ENCODE assay signal across 8 mouse cellular contexts in genomic region chr9:83652590-83653172, GRCm38 (mm10).
DNase-seq lines count a peak whose midpoint lies in the region; ATAC-seq and TF ChIP-seq lines count a peak whose summit lies in the region.

No protein-coding gene starts in this region.

- no peak for TF ChIP-seq POLR2A in cortical plate, adult 2 months (IDR thresholded peaks at IDR 0.05; ENCODE audit: extremely low read depth, insufficient read depth, low read length)

- peaks cover 4% of the 10 kb centered on the region; the same call in 1 of the 2 replicates for H3K27me3 ChIP-seq in forebrain, embryonic 10.5 days (ENCODE audit: poor library complexity, severe bottlenecking)
- no peaks in the 10 kb centered on the region for H3K27me3 ChIP-seq in forebrain, embryonic 16.5 days (replicated peaks; ENCODE audit: control insufficient read depth, insufficient read depth, low read length)
- no peaks in the 10 kb centered on the region for H3K27me3 ChIP-seq in midbrain, embryonic 14.5 days (ENCODE audit: control insufficient read depth, insufficient read depth, low read length)
- H3K27me3 ChIP-seq in midbrain, embryonic 16.5 days (ENCODE audit: control insufficient read depth, insufficient read depth, low read depth, low read length), result no peaks in the 10 kb centered on the region

- H3K36me3 ChIP-seq in forebrain, embryonic 10.5 days (replicated peaks), result no peaks in the 10 kb centered on the region
- no peaks in the 10 kb centered on the region for H3K36me3 ChIP-seq in forebrain, embryonic 16.5 days (ENCODE audit: control insufficient read depth, insufficient read depth)
- H3K36me3 ChIP-seq in midbrain, embryonic 14.5 days (ENCODE audit: control insufficient read depth, insufficient read depth, low read length), result no peaks in the 10 kb centered on the region
- no peaks in the 10 kb centered on the region for H3K36me3 ChIP-seq in midbrain, embryonic 16.5 days (ENCODE audit: control insufficient read depth, insufficient read depth, low read length)

- intact Hi-C loops in gastrocnemius, postnatal 14 days (cut with DNase I; ENCODE audit: low total_unique reads), result no loop called here

- no peak overlapping the region for H3K4me3 ChIP-seq in forebrain, embryonic 10.5 days
- no peak overlapping the region for H3K4me3 ChIP-seq in forebrain, embryonic 16.5 days (replicated peaks; ENCODE audit: low read length)
- H3K4me3 ChIP-seq in midbrain, embryonic 14.5 days (replicated peaks; ENCODE audit: low read depth, low read length), result no peak overlapping the region
- H3K4me3 ChIP-seq in midbrain, embryonic 16.5 days (ENCODE audit: low read depth, low read length), result no peak overlapping the region
- no peak overlapping the region for H3K4me3 ChIP-seq in cortical plate, adult 2 months (ENCODE audit: insufficient read depth, low read length)

- no peak overlapping the region for H3K4me2 ChIP-seq in forebrain, embryonic 16.5 days (ENCODE audit: low read length)
- no peak overlapping the region for H3K4me2 ChIP-seq in midbrain, embryonic 14.5 days (ENCODE audit: low read length)
- no peak overlapping the region for H3K4me2 ChIP-seq in midbrain, embryonic 16.5 days (ENCODE audit: low read length)

- no peak for ATAC-seq in forebrain, embryonic 16.5 days
- ATAC-seq in midbrain, embryonic 14.5 days (ENCODE audit: low FRiP score, low TSS enrichment), result no peak
- ATAC-seq in midbrain, embryonic 16.5 days, result no peak

- no peak for DNase-seq in forebrain, embryonic 10.5 days (ENCODE audit: extremely low spot score, low spot score)
- peak; percentile 35 for DNase-seq in midbrain, embryonic 14.5 days
- peak; percentile 61 for DNase-seq in retina, embryonic 14.5 days (ENCODE audit: low spot score)
- no peak for DNase-seq in gastrocnemius, postnatal 14 days
- DNase-seq in cerebellum, postnatal 14 days, result no peak

- peaks cover 5% of the 10 kb centered on the region; the same call in 1 of the 2 replicates for H3K9me3 ChIP-seq in forebrain, embryonic 10.5 days
- no peaks in the 10 kb centered on the region for H3K9me3 ChIP-seq in forebrain, embryonic 16.5 days (ENCODE audit: control insufficient read depth, low read length)
- no peaks in the 10 kb centered on the region for H3K9me3 ChIP-seq in midbrain, embryonic 14.5 days (ENCODE audit: control insufficient read depth, low read length)
- no peaks in the 10 kb centered on the region for H3K9me3 ChIP-seq in midbrain, embryonic 16.5 days (replicated peaks; ENCODE audit: control insufficient read depth, low read length, poor library complexity, severe bottlenecking)

- TF ChIP-seq CTCF in cortical plate, adult 2 months (IDR thresholded peaks at IDR 0.05; ENCODE audit: extremely low read depth, insufficient read depth, low read length), result peak; percentile 35; the same call in 1 of the 2 replicates

- 29% methylated on average over 15 of the region's 15 CpGs for WGBS in forebrain, embryonic 10.5 days
- 30% methylated on average over 15 of the region's 15 CpGs for WGBS in forebrain, embryonic 16.5 days
- WGBS in midbrain, embryonic 14.5 days, result 30% methylated on average over 15 of the region's 15 CpGs
- WGBS in midbrain, embryonic 16.5 days, result 35% methylated on average over 15 of the region's 15 CpGs

- 0 out of 2 replicates have a peak overlapping the region, but pooled peaks have one; percentile 25 for H3K27ac ChIP-seq in forebrain, embryonic 10.5 days
- H3K27ac ChIP-seq in forebrain, embryonic 16.5 days (ENCODE audit: low read length), result no peak overlapping the region
- no peak overlapping the region for H3K27ac ChIP-seq in midbrain, embryonic 14.5 days (replicated peaks; ENCODE audit: low read depth, low read length)
- H3K27ac ChIP-seq in midbrain, embryonic 16.5 days (ENCODE audit: low read length), result no peak overlapping the region
- H3K27ac ChIP-seq in cortical plate, adult 2 months (ENCODE audit: insufficient read depth, low read length), result no peak overlapping the region

- peaks cover 23% of the 10 kb centered on the region for H3K4me1 ChIP-seq in forebrain, embryonic 10.5 days
- H3K4me1 ChIP-seq in forebrain, embryonic 16.5 days (replicated peaks; ENCODE audit: control insufficient read depth, insufficient read depth, low read length), result peaks cover 14% of the 10 kb centered on the region
- peaks cover 12% of the 10 kb centered on the region; the same call in 1 of the 2 replicates for H3K4me1 ChIP-seq in midbrain, embryonic 14.5 days (ENCODE audit: control insufficient read depth, insufficient read depth, low read length)
- H3K4me1 ChIP-seq in midbrain, embryonic 16.5 days (ENCODE audit: control insufficient read depth, insufficient read depth, low read length), result peaks cover 7% of the 10 kb centered on the region; the same call in 1 of the 2 replicates
- no peaks in the 10 kb centered on the region for H3K4me1 ChIP-seq in cortical plate, adult 2 months (ENCODE audit: control insufficient read depth, insufficient read depth, low read length)

- no peak overlapping the region for H3K9ac ChIP-seq in forebrain, embryonic 16.5 days (replicated peaks; ENCODE audit: low read depth, low read length)
- no peak overlapping the region for H3K9ac ChIP-seq in midbrain, embryonic 14.5 days (replicated peaks; ENCODE audit: low read length)
- no peak overlapping the region for H3K9ac ChIP-seq in midbrain, embryonic 16.5 days (ENCODE audit: low read depth, low read length)

Comparison
In these comparisons a context has a peak if more than half of its experiments do, and no peak if none do; other contexts are left out.
1. DNase-seq: peak in midbrain, embryonic 14.5 days (single experiment) and retina, embryonic 14.5 days (single experiment); none in forebrain, embryonic 10.5 days (single experiment), gastrocnemius, postnatal 14 days (single experiment) and cerebellum, postnatal 14 days (0 of 2).